Mouse (Mus musculus) megakaryocyte, embryonic 14.5 days (primary cell): ENCODE data around the gene Sertad4. TPM values are rescaled to one million over a fixed set of nuclear protein-coding genes. Genes with fewer than 3 reads are reported as not detected.

Experiments
- H3K27me3 ChIP-seq: replicated peaks from 2 replicates; pipeline ENCODE3; 2012; ENCODE audit warnings: inconsistent platforms
- H3K36me3 ChIP-seq: replicated peaks from 2 replicates; pipeline ENCODE3; 2012; ENCODE audit warnings: low read length, inconsistent platforms, mixed read lengths
- H3K4me1 ChIP-seq: 2 replicates; pipeline ENCODE4 v1.6.1; 2012; ENCODE audit warnings: inconsistent platforms
- H3K4me3 ChIP-seq: replicated peaks from 2 replicates; pipeline ENCODE3; 2012; ENCODE audit warnings: moderate library complexity, mild to moderate bottlenecking, inconsistent platforms
- H3K9me3 ChIP-seq: 2 replicates; pipeline ENCODE4 v1.6.1; 2012; ENCODE audit warnings: inconsistent platforms
- FLI1 ChIP-seq: IDR thresholded peaks from 2 replicates; pipeline ENCODE4 v1.6.1; 2012; ENCODE audit warnings: low read length, inconsistent platforms, mixed read lengths
- GATA1 ChIP-seq: IDR thresholded peaks from 3 replicates; pipeline ENCODE4 v1.6.1; 2012; ENCODE audit warnings: mixed read lengths, low read length, inconsistent platforms, borderline replicate concordance
- polyA plus RNA-seq: library from polyadenylated mRNA; stranded (reverse); fragments of >175 nt; gene quantifications from 2 replicates; pipeline ENCODE4 v1.2.3, GENCODE M21; 2012; ENCODE audit warnings: low replicate concordance; ENCODE audit not compliant: insufficient read depth

Sertad4 gene
- polyA plus RNA-seq, 1 experiment, result not detected

- H3K36me3 ChIP-seq, result no peaks in the 10 kb centered on the region
- peaks cover 69% of the 10 kb centered on the region for H3K27me3 ChIP-seq
- no peak for TF ChIP-seq GATA1
- TF ChIP-seq FLI1, result no peak
Measured at GRCm38 (mm10) chr1:192833586-192833985, 22.0 kb downstream of the Sertad4 start.

DNA sequence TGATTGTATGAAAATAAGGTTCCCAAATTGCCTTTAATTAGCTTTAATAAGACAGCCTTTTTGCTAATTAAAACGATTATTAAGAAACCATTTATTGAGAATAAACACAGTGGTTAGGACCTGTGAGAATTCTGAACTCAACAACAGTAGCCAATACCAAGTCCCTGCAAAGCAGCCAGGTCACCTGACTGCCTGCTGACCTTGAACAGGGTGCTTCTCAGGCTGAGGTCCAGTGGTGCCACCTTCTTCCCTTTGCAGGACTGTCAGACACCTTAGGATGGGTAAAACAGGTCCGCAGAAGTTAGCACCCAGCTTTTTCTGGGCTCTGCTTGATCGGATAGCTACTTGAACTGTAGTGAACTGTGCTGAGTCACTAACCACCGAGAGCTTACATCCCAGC, 22.5 kb downstream of the Sertad4 start:
- TF ChIP-seq GATA1 (no peak), FLI1 (no peak)
- Histone ChIP-seq H3K27me3 (peaks cover 69% of the 10 kb centered on the region), H3K36me3 (no peaks in the 10 kb centered on the region), H3K4me1 (peaks cover 27% of the 10 kb centered on the region; the same call in 1 of the 2 replicates), H3K9me3 (no peaks in the 10 kb centered on the region), H3K4me3 (no peak overlapping the region)

More at GRCm38 (mm10) chr1:192833586-192833985, 22.0 kb downstream of the Sertad4 start:
- Histone ChIP-seq H3K9me3 (no peaks in the 10 kb centered on the region), H3K4me1 (peaks cover 26% of the 10 kb centered on the region; the same call in 1 of the 2 replicates), H3K4me3 (no peak overlapping the region)

- H3K36me3 ChIP-seq, result no peaks in the 10 kb centered on the region
- H3K4me3 ChIP-seq, result no peak overlapping the region
- no peaks in the 10 kb centered on the region for H3K9me3 ChIP-seq
- peaks cover 66% of the 10 kb centered on the region for H3K27me3 ChIP-seq
- TF ChIP-seq GATA1 (no peak), FLI1 (no peak)
- H3K4me1 ChIP-seq, result peaks cover 27% of the 10 kb centered on the region; the same call in 1 of the 2 replicates
Measured at GRCm38 (mm10) chr1:192832338-192832737, 23.2 kb downstream of the Sertad4 start.

- TF ChIP-seq FLI1 (no peak), GATA1 (no peak)
- H3K36me3 ChIP-seq, result no peaks in the 10 kb centered on the region
- peaks cover 53% of the 10 kb centered on the region for H3K27me3 ChIP-seq
- no peak overlapping the region for H3K4me3 ChIP-seq
- H3K9me3 ChIP-seq, result no peaks in the 10 kb centered on the region
- peaks cover 32% of the 10 kb centered on the region for H3K4me1 ChIP-seq
Measured at GRCm38 (mm10) chr1:192830444-192830843, 25.1 kb downstream of the Sertad4 start.

- Histone ChIP-seq H3K27me3 (peaks cover 38% of the 10 kb centered on the region), H3K4me1 (peaks cover 24% of the 10 kb centered on the region), H3K36me3 (no peaks in the 10 kb centered on the region), H3K9me3 (peaks cover 7% of the 10 kb centered on the region), H3K4me3 (peak overlapping the region; percentile 26)
- TF ChIP-seq FLI1 (no peak), GATA1 (no peak)
Measured at GRCm38 (mm10) chr1:192828928-192829327, 26.6 kb downstream of the Sertad4 start.

DNA sequence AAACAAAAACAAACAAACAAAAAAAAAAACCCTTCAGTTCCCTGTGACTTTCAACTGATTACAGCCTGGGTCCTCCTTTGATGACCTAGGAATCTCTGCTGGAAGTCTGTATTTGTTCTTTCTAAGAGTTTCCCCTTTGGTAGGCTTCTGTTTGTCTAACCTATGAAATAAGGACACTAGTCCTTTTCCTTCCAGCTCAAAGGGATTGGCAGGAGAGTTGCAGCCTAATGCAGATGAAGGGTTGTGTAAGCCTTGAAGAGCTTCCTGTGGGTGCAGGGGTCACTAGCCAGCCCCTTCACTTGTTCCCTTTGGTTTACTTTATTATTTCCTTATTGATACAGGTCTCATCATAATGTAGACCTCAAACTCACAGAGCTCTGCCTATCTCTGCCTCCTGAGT, 27.6 kb downstream of the Sertad4 start:
- Histone ChIP-seq H3K4me1 (peaks cover 17% of the 10 kb centered on the region), H3K27me3 (peaks cover 28% of the 10 kb centered on the region), H3K4me3 (no peak overlapping the region), H3K36me3 (no peaks in the 10 kb centered on the region), H3K9me3 (peaks cover 13% of the 10 kb centered on the region)
- TF ChIP-seq GATA1, result no peak
- TF ChIP-seq FLI1, result no peak

GRCm38 (mm10) chr1:192825746-192826145, 29.8 kb downstream of the Sertad4 start:
- H3K9me3 ChIP-seq, result peaks cover 13% of the 10 kb centered on the region
- no peaks in the 10 kb centered on the region for H3K36me3 ChIP-seq
- no peak overlapping the region for H3K4me3 ChIP-seq
- peaks cover 11% of the 10 kb centered on the region for H3K4me1 ChIP-seq
- peaks cover 11% of the 10 kb centered on the region for H3K27me3 ChIP-seq
- TF ChIP-seq GATA1 (no peak), FLI1 (no peak)

DNA sequence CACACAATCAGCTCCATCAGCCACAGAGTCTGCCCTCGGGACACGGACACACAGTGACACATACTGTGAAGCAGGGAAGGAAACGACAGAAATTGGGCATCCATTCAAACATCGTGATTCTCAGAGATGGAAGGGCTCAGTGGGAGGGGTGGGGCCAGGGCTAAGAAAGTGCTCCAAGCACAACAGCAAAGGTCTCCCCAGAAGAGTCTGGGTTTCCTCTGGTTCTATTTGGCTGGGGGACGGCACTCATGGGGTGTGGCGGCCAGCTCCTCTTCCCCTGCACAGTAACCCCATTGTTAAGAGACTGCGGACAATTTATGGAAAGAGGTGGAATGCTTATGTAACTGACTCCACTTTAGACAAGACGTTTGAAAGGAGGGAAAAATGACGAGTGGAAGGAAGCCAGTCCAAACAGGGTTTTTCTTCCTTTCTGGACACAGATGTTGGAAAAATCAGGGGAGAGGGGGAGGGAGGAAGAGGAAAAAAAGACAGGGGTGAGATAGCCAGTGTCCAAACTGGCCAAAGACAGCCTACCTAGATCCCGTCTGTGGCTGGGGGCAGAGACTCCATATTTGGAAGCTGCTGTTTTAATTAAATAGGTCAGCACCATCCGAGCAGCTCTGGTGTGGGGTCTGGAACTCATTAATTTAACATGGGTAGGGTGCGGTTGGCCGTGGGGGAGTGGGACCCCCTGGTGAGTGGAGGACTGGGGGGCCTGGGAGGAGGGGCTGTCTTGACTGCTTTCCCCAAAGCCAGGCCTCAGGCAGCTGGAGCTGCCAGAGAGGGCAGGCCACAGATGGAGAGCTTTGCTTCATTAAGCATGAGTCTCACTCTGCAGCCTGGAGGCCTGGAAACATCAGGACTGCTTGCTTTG, 32.7 kb downstream of the Sertad4 start:
- Histone ChIP-seq H3K36me3 (no peaks in the 10 kb centered on the region), H3K4me3 (no peak overlapping the region), H3K27me3 (peaks cover 6% of the 10 kb centered on the region), H3K9me3 (peaks cover 17% of the 10 kb centered on the region), H3K4me1 (peaks cover 5% of the 10 kb centered on the region)
- no peak for TF ChIP-seq FLI1
- TF ChIP-seq GATA1, result no peak

GRCm38 (mm10) chr1:192822309-192822651, 33.3 kb downstream of the Sertad4 start:
- Histone ChIP-seq H3K4me1 (peaks cover 5% of the 10 kb centered on the region), H3K4me3 (no peak overlapping the region), H3K9me3 (peaks cover 17% of the 10 kb centered on the region), H3K27me3 (peaks cover 6% of the 10 kb centered on the region), H3K36me3 (no peaks in the 10 kb centered on the region)
- TF ChIP-seq GATA1 (no peak), FLI1 (no peak)

DNA sequence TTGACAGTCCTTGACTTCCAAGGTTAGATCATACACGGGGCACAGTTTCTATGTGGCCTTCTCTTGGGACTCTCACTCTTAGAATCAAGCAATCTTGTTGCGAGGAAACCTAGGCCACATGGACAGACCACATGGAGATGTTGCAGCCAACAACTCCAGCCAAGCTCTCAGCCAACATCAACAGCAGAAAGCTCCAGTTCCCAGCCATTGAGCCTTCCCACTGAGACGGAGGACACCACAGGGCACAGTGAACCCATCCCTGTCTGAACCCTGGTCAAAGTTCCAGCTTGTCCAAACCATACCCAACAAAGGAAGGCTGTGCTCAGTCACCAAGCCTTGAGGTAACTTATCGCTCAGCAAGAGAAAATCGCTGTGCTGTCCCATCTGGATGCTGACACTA, 37.2 kb downstream of the Sertad4 start:
- Histone ChIP-seq H3K36me3 (no peaks in the 10 kb centered on the region), H3K4me1 (no peaks in the 10 kb centered on the region), H3K4me3 (no peak overlapping the region), H3K27me3 (peaks cover 10% of the 10 kb centered on the region), H3K9me3 (0 out of 2 replicates have a peak, but pooled peaks cover 5% of the 10 kb centered on the region)
- TF ChIP-seq FLI1, result no peak
- no peak for TF ChIP-seq GATA1
